Mouse (Mus musculus): ENCODE data around the gene Vwa7.

GRCm38 (mm10) chr17:34975581-34976492 is 40.5 kb upstream of the Vwa7 start:
- TF ChIP-seq EP300 (IDR thresholded peaks at IDR 0.05) (no peak), CTCF (IDR thresholded peaks at IDR 0.05) (no peak)
